Mouse (Mus musculus): Measurements from ENCODE around the gene Selenok.
A peak's percentile ranks its signal among the peaks of the same experiment; 100 is the strongest.

Gene Selenok

GRCm38 (mm10) chr14:29968075-29968821, at the start of gene Selenok:
Gene Selenok, plus strand, starts transcription at chr14:29968308.
- peak; percentile 93 for DNase-seq (ENCODE audit: low read depth)

GRCm38 (mm10) chr14:29928966-29929365, 39.1 kb upstream of the Selenok start:
- no peak for DNase-seq (ENCODE audit: low read depth)

GRCm38 (mm10) chr14:29935516-29935915, 32.6 kb upstream of the Selenok start:
- no peak for DNase-seq (ENCODE audit: low read depth)

- DNase-seq (ENCODE audit: low read depth), result no peak
Observed at GRCm38 (mm10) chr14:29937466-29937865, 30.6 kb upstream of the Selenok start.

- DNase-seq (ENCODE audit: low read depth), result no peak
Observed at GRCm38 (mm10) chr14:29939600-29940312, 28.4 kb upstream of the Selenok start.

- DNase-seq (ENCODE audit: low read depth), result peak; percentile 6
Observed at GRCm38 (mm10) chr14:29940313-29940812, 27.7 kb upstream of the Selenok start.

GRCm38 (mm10) chr14:29940877-29941276, 27.2 kb upstream of the Selenok start:
- peak; percentile 11 for DNase-seq (ENCODE audit: low read depth)

GRCm38 (mm10) chr14:29946761-29947309, 21.3 kb upstream of the Selenok start:
- DNase-seq (ENCODE audit: low read depth), result no peak

GRCm38 (mm10) chr14:29950805-29951204, 17.3 kb upstream of the Selenok start:
- no peak for DNase-seq (ENCODE audit: low read depth)

- DNase-seq (ENCODE audit: low read depth), result no peak
Observed at GRCm38 (mm10) chr14:29957393-29957792, 10.7 kb upstream of the Selenok start.

- DNase-seq (ENCODE audit: low read depth), result no peak
Observed at GRCm38 (mm10) chr14:29967611-29968010, 497 bp upstream of the Selenok start.

GRCm38 (mm10) chr14:29971446-29971845, 3.3 kb downstream of the Selenok start:
- DNase-seq (ENCODE audit: low read depth), result no peak

- DNase-seq (ENCODE audit: low read depth), result no peak
Observed at GRCm38 (mm10) chr14:29971993-29972392, 3.9 kb downstream of the Selenok start.

GRCm38 (mm10) chr14:29976927-29977326, 8.8 kb downstream of the Selenok start:
- DNase-seq (ENCODE audit: low read depth), result no peak

- peak; percentile 73 for DNase-seq (ENCODE audit: low read depth)
Observed at GRCm38 (mm10) chr14:29978254-29979204, 10.4 kb downstream of the Selenok start, which contains the start of gene Actr8. Gene Actr8, plus strand, starts transcription at chr14:29978337.

GRCm38 (mm10) chr14:29980447-29981205, 12.5 kb downstream of the Selenok start:
- no peak for DNase-seq (ENCODE audit: low read depth)

GRCm38 (mm10) chr14:29986096-29986495, 18.0 kb downstream of the Selenok start:
- no peak for DNase-seq (ENCODE audit: low read depth)

- DNase-seq (ENCODE audit: low read depth), result no peak
Observed at GRCm38 (mm10) chr14:29987276-29987675, 19.2 kb downstream of the Selenok start.

- DNase-seq (ENCODE audit: low read depth), result no peak
Observed at GRCm38 (mm10) chr14:29987739-29988138, 19.6 kb downstream of the Selenok start.

GRCm38 (mm10) chr14:29988337-29988736, 20.2 kb downstream of the Selenok start:
- DNase-seq (ENCODE audit: low read depth), result no peak

GRCm38 (mm10) chr14:29994976-29995375, 26.9 kb downstream of the Selenok start:
- DNase-seq (ENCODE audit: low read depth), result no peak

Measured in c-Kit-positive CD71-positive TER-119-negative erythroid progenitor cells, embryonic 14.5 days (primary cell).